Mouse (Mus musculus) central nervous system, embryonic 11.5 days (tissue): ENCODE results near the gene Surf1. TPM values are rescaled to one million over a fixed set of nuclear protein-coding genes. Genes with fewer than 3 reads are reported as not detected.

Source experiments
- polyA plus RNA-seq: library from polyadenylated mRNA; depleted of rRNA; stranded (reverse); fragments of >200 nt; gene quantifications from 2 replicates; pipeline ENCODE4 v1.2.3, GENCODE M21; 2012; rRNA removed

The Surf1 gene
- polyA plus RNA-seq = 48.7 and 54.6 TPM in 2 replicates

DNA sequence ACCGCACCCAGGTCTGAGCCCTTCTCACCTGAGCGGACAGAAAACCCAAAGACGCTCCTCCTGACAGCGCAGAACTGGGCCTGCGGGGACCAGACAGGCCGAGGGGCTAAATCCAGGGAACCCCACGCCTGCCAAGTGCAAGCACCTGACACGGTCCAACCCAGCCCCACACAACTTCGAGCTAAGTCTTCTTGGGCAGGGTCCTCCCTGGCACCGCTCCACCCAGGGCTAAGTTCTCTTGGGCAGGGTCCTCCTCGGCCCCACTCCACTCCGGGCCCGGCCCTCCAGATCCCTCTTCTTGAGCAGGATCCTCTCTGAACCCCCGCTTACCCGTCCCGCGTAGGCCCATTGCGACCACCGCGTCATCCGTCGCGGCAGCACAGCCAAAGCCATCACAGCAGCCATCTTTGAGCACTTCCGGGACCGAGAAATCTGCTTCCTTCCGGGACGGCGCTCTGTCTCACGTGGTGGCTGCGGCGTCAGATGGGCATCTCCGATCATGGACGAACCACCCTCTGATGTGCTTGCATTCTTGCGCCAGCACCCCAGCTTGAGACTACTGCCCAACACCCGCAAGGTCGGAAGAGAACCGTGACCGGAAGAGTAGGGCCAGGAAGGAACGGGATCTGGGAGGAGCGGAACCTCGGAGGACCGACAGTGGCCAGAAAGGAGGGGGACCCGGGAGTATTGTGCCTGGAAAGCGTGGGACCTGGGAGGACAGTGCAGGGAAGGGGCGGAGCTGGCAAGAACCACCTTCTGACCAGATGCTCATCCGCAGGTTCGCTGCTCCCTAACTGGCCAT lies at the start of gene Surf1, which contains the start of gene Surf2:
TSS of gene Surf1 (minus strand) at position 604 of the 802 bp plus-strand sequence.
TSS of gene Surf2 (plus strand) at position 441 of the 802 bp plus-strand sequence.

GRCm38 (mm10) chr2:26963923-26964723 lies 47.8 kb upstream of the Surf1 start, which contains the start of gene Rexo4:
Rexo4 (minus strand) TSS chr2:26964386.

GRCm38 (mm10) chr2:26933304-26934055 lies 17.1 kb upstream of the Surf1 start, which contains the start of the genes Surf4 and Stkld1:
Surf4 (minus strand) TSS chr2:26933928.
Stkld1 (plus strand) TSS chr2:26934047.

DNA sequence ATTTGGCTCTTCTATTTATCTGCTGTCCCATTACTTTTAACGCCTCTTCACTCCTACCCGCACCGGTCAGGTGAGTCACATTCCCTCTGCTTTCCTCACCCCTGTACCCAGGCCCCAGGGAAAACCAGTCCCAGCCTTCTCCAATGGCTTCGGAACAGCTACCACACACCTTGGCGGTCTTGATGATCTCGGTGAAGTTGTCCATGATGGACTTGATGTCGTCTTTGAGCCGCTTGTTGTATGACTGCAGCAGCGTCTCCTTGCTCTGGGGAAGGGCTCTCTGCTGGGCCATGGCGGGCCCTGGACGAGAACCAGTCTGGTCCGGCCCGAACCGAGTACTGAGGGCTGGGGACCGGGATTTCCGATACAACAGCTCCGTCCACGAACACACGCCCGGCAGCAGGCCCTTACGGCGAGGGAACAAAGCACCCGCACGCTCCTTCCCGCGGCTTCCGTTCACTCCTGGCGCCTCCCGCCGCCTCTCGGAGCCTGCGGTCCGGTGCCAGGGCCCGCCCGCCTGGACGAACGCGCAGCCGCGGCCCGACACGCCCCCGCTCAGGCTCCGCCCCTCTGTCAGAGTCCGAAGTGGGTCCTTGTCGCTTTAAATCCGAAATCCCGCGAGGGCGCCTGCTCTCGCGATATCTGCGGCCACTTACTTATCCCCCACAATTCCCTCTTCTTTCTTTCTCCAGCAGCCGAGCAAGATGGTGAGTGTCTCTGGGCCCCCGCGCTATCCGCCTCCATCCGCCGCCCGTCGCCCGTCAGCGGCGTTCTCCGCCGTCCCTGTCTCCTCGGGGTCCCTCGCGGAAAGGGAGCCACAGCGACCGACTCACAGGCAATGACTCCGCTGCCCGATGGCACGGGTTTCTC lies 6.0 kb downstream of the Surf1 start, which contains the start of the genes Med22 and Rpl7a:
TSS of gene Med22 (minus strand) at position 554 of the 870 bp plus-strand sequence.
TSS of gene Rpl7a (plus strand) at position 641 of the 870 bp plus-strand sequence.

GRCm38 (mm10) chr2:26902467-26903220 lies 13.7 kb downstream of the Surf1 start, which contains the start of gene Surf6:
Surf6 (minus strand) TSS chr2:26902879.

DNA sequence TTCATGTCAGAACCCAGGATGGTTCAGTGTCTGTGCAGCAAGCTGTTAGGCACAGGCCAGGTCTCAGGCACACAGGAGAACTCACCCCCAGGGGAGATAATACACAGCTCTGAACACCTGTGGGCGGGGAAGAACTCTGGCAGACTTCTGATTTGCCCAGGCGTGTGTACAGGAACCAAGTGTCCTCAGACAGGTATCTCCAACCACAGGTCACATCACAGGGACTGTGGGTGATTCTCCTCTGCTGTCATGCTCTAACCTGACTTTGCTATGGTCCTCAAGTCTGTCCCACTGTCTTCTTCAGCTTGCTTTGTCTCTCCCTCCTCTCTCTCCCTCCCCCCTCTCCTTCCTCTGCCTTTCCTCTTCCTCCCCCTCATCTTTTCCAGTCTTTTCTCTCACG lies 51.5 kb downstream of the Surf1 start, which contains the start of gene Abo:
TSS of gene Abo (minus strand) at position 101 of the 400 bp plus-strand sequence.

Other genes with a start within 250 kb of the Surf1 start
- not detected in 2 replicates for gene Lcn4, start 245.2 kb downstream of the Surf1 start, polyA plus RNA-seq
- not detected in 2 replicates for gene Abo, start 51.6 kb downstream of the Surf1 start, polyA plus RNA-seq
- gene Surf6, start 13.7 kb downstream of the Surf1 start, polyA plus RNA-seq = 28.5 and 35.8 TPM in 2 replicates
- 64.0 and 77.5 TPM in 2 replicates for gene Med22, start 5.9 kb downstream of the Surf1 start, polyA plus RNA-seq
- gene Rpl7a, start 5.8 kb downstream of the Surf1 start, polyA plus RNA-seq = 2,350 and 2,645 TPM in 2 replicates
- gene Surf2, start 163 bp downstream of the Surf1 start, polyA plus RNA-seq = 46.3 and 50.5 TPM in 2 replicates
- gene Surf4, start 17.4 kb upstream of the Surf1 start, polyA plus RNA-seq = 65.9 and 113 TPM in 2 replicates
- gene Stkld1, start 17.5 kb upstream of the Surf1 start, polyA plus RNA-seq = 0.02 and 0.06 TPM in 2 replicates
- gene Rexo4, start 47.9 kb upstream of the Surf1 start, polyA plus RNA-seq = 65.9 and 68.0 TPM in 2 replicates
- 0.09 and 0.11 TPM in 2 replicates for gene Adamts13, start 56.9 kb upstream of the Surf1 start, polyA plus RNA-seq
- gene Cacfd1, start 93.4 kb upstream of the Surf1 start, polyA plus RNA-seq = 90.2 and 91.9 TPM in 2 replicates
- gene Slc2a6, start 111.5 kb upstream of the Surf1 start, polyA plus RNA-seq = 2.2 and 2.4 TPM in 2 replicates
- gene Mymk, start 155.6 kb upstream of the Surf1 start, polyA plus RNA-seq = 0.05 and 7.6 TPM in 2 replicates
- gene Adamtsl2, start 162.8 kb upstream of the Surf1 start, polyA plus RNA-seq = 7.3 and 8.3 TPM in 2 replicates
- 0.18 and 0.63 TPM in 2 replicates for gene Fam163b, start 226.0 kb upstream of the Surf1 start, polyA plus RNA-seq
- 0.61 and 3.2 TPM in 2 replicates for gene Dbh, start 248.7 kb upstream of the Surf1 start, polyA plus RNA-seq